Comparison of ENCODE assay signal across 10 mouse cellular contexts in the genomic region with DNA sequence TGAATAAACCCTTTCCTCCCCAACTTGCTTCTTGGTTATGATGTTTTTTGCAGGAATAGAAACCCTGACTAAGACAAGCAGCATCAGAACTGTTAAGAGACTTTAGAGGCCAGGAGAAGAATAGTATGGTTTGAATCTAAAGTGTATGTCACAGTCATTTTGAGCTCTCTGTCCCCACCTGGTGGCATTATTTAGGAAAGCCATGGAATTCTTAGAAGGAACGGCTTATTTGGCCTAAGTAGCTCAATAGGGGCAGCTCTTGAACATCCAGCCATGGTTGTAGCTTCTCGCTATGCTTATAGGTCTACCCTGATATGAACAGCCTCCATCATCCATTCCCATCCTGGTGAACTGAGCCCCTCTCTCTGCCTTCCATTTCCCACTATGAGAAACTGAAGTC. TPM values are rescaled to one million over a fixed set of nuclear protein-coding genes. Genes with fewer than 3 reads are reported as not detected.
A peak's percentile ranks its signal among the peaks of the same experiment; 100 is the strongest.
DNase-seq lines count a peak whose midpoint lies in the region; ATAC-seq and TF ChIP-seq lines count a peak whose summit lies in the region.
"Had no signal": no experiment of that assay in that cellular context is flagged by ENCODE, and none has a peak within 500 bp of the region (broad histone marks: within the 10 kb centered on the region; RNA-seq: fewer than 3 reads in every experiment).

No protein-coding gene starts in this region.

- H3K4me1 ChIP-seq in intestine, postnatal 0 days (replicated peaks; ENCODE audit: control insufficient read depth, insufficient read depth, low read length) = no peaks in the 10 kb centered on the region
- H3K4me1 ChIP-seq in intestine, embryonic 16.5 days (ENCODE audit: control insufficient read depth, insufficient read depth, low read length) = no peaks in the 10 kb centered on the region
- H3K4me1 ChIP-seq in embryonic facial prominence, embryonic 11.5 days (ENCODE audit: control insufficient read depth, insufficient read depth, low read length) = no peaks in the 10 kb centered on the region
- H3K4me1 ChIP-seq: limb, embryonic 13.5 days had no signal

- H3K27ac ChIP-seq in intestine, postnatal 0 days (ENCODE audit: low read depth, low read length) = no peak overlapping the region
- no peak overlapping the region for H3K27ac ChIP-seq in intestine, embryonic 16.5 days (ENCODE audit: low read length)
- no peak overlapping the region for H3K27ac ChIP-seq in embryonic facial prominence, embryonic 11.5 days (replicated peaks; ENCODE audit: low read depth, low read length)
- H3K27ac ChIP-seq: limb, embryonic 13.5 days had no signal

- H3K4me3 ChIP-seq in intestine, postnatal 0 days (ENCODE audit: low read depth, low read length) = no peak overlapping the region
- H3K4me3 ChIP-seq in intestine, embryonic 16.5 days (ENCODE audit: low read length) = no peak overlapping the region
- no peak overlapping the region for H3K4me3 ChIP-seq in C2C12 (ENCODE audit: insufficient read depth, poor library complexity, severe bottlenecking)
- H3K4me3 ChIP-seq in embryonic facial prominence, embryonic 11.5 days (ENCODE audit: low read depth, low read length) = no peak overlapping the region
- H3K4me3 ChIP-seq: limb, embryonic 13.5 days had no signal

- H3K79me2 ChIP-seq in C2C12 (ENCODE audit: control insufficient read depth, insufficient read depth) = no peaks in the 10 kb centered on the region

- H3K79me3 ChIP-seq in C2C12 (ENCODE audit: low read depth) = no peaks in the 10 kb centered on the region

- DNase-seq in Muller cell, postnatal 12 days (ENCODE audit: inconsistent ontology term) = peak; percentile 41
- DNase-seq in embryonic facial prominence, embryonic 11.5 days (ENCODE audit: low spot score) = peak; percentile 79
- peak; percentile 39 for DNase-seq in lung, postnatal 14 days
- no peak for DNase-seq in gastrocnemius, postnatal 36 days
- no peak for DNase-seq in thymus, adult 18-20 months

- no peaks in the 10 kb centered on the region for H3K9me3 ChIP-seq in intestine, postnatal 0 days (ENCODE audit: control insufficient read depth)
- H3K9me3 ChIP-seq in intestine, embryonic 16.5 days (ENCODE audit: control insufficient read depth, low read length) = no peaks in the 10 kb centered on the region
- H3K9me3 ChIP-seq in embryonic facial prominence, embryonic 11.5 days (replicated peaks; ENCODE audit: control insufficient read depth, low read length) = no peaks in the 10 kb centered on the region
- H3K9me3 ChIP-seq: limb, embryonic 13.5 days had no signal

- ATAC-seq in intestine, postnatal 0 days = no peak
- no peak for ATAC-seq in intestine, embryonic 16.5 days
- ATAC-seq in embryonic facial prominence, embryonic 11.5 days (replicated peaks; ENCODE audit: insufficient number of reproducible peaks, low FRiP score, low TSS enrichment, low read depth) = no peak

- intact Hi-C loops in gastrocnemius, postnatal 36 days (cut with DNase I) = no loop called here

- no peak overlapping the region for H3K4me2 ChIP-seq in intestine, postnatal 0 days (replicated peaks; ENCODE audit: low read depth)
- no peak overlapping the region for H3K4me2 ChIP-seq in intestine, embryonic 16.5 days (ENCODE audit: low read depth, low read length)
- no peak overlapping the region for H3K4me2 ChIP-seq in embryonic facial prominence, embryonic 11.5 days (ENCODE audit: low read depth, low read length)
- H3K4me2 ChIP-seq: limb, embryonic 13.5 days had no signal

- WGBS in intestine, postnatal 0 days = 42% methylated on average over 2 of the region's 2 CpGs
- 50% methylated on average over 2 of the region's 2 CpGs for WGBS in intestine, embryonic 16.5 days
- WGBS in embryonic facial prominence, embryonic 11.5 days = 51% methylated on average over 2 of the region's 2 CpGs

- no peak overlapping the region for H3ac ChIP-seq in C2C12 (ENCODE audit: control insufficient read depth, insufficient read length, low read depth)

- H3K36me3 ChIP-seq in intestine, postnatal 0 days (ENCODE audit: control insufficient read depth, insufficient read depth) = no peaks in the 10 kb centered on the region
- no peaks in the 10 kb centered on the region for H3K36me3 ChIP-seq in intestine, embryonic 16.5 days (ENCODE audit: control insufficient read depth, insufficient read depth, low read length)
- H3K36me3 ChIP-seq in C2C12 (ENCODE audit: control insufficient read depth, insufficient read depth) = no peaks in the 10 kb centered on the region
- no peaks in the 10 kb centered on the region for H3K36me3 ChIP-seq in embryonic facial prominence, embryonic 11.5 days (replicated peaks; ENCODE audit: control insufficient read depth, insufficient read depth, low read depth, low read length)
- H3K36me3 ChIP-seq: limb, embryonic 13.5 days had no signal

- no peak overlapping the region for H3K9ac ChIP-seq in intestine, postnatal 0 days (ENCODE audit: low read depth, low read length)
- H3K9ac ChIP-seq in intestine, embryonic 16.5 days (ENCODE audit: low read depth, low read length) = no peak overlapping the region
- H3K9ac ChIP-seq in embryonic facial prominence, embryonic 11.5 days (replicated peaks; ENCODE audit: low read length) = no peak overlapping the region
- H3K9ac ChIP-seq: limb, embryonic 13.5 days had no signal

- H3K27me3 ChIP-seq in intestine, postnatal 0 days (replicated peaks; ENCODE audit: control insufficient read depth, insufficient read depth, low read length) = no peaks in the 10 kb centered on the region
- no peaks in the 10 kb centered on the region for H3K27me3 ChIP-seq in intestine, embryonic 16.5 days (replicated peaks; ENCODE audit: control insufficient read depth, insufficient read depth, low read length)
- H3K27me3 ChIP-seq in C2C12 (ENCODE audit: control insufficient read depth, insufficient read depth, insufficient read length) = no peaks in the 10 kb centered on the region
- no peaks in the 10 kb centered on the region for H3K27me3 ChIP-seq in embryonic facial prominence, embryonic 11.5 days (ENCODE audit: control insufficient read depth, insufficient read depth, low read length)
- H3K27me3 ChIP-seq: limb, embryonic 13.5 days had no signal

- peak; percentile 72 for TF ChIP-seq CTCF in intestine, postnatal 0 days (IDR thresholded peaks at IDR 0.05; ENCODE audit: low read depth)
- TF ChIP-seq CTCF in C2C12 (IDR thresholded peaks at IDR 0.05; ENCODE audit: control insufficient read depth, insufficient read depth, insufficient read length) = peak; percentile 8

TF ChIP-seq in C2C12, 6 proteins besides CTCF, POLR2A, EP300 and RAD21:
- TF ChIP-seq MYOD1 (IDR thresholded peaks at IDR 0.05; ENCODE audit: control insufficient read depth, insufficient read length, low read depth) (no peak), MYOG (IDR thresholded peaks at IDR 0.05; ENCODE audit: control insufficient read depth, extremely low read depth, insufficient read length) (no peak), FOSL1 (IDR thresholded peaks at IDR 0.05; ENCODE audit: insufficient read depth, low read length, poor library complexity, severe bottlenecking) (no peak), USF1 (IDR thresholded peaks at IDR 0.05; ENCODE audit: low read depth) (no peak), MAX (IDR thresholded peaks at IDR 0.05) (no peak), CEBPB (IDR thresholded peaks at IDR 0.05; ENCODE audit: low read depth) (no peak)

RNA-seq across cellular contexts. Expression of gene Prdx6b, which starts 17.1 kb away (rescaled TPM):
- polyA plus RNA-seq in intestine, postnatal 0 days (2015; fragmentation: Nextera tagmentation; extraction: Ambion mirVana) = not detected in 2 replicates
- not detected in 2 replicates for polyA plus RNA-seq in intestine, embryonic 16.5 days (2015; fragmentation: Nextera tagmentation; extraction: Ambion mirVana)
- polyA plus RNA-seq in C2C12 (2012; fragmentation: generic; extraction: Trizol) = not detected
- not detected in 2 replicates for polyA plus RNA-seq in embryonic facial prominence, embryonic 11.5 days (2014; fragmentation: Nextera tagmentation; extraction: Ambion mirVana)
- total RNA-seq in gastrocnemius, postnatal 36 days (2021) = not detected
- polyA plus RNA-seq: limb, embryonic 13.5 days; stomach, embryonic 14.5 days had no signal

RNA-seq across cellular contexts. Expression of gene Dnajc10, which starts 40.1 kb away (rescaled TPM):
- 22.9 and 26.1 TPM in 2 replicates for polyA plus RNA-seq in intestine, postnatal 0 days (2015; fragmentation: Nextera tagmentation; extraction: Ambion mirVana)
- 48.2 and 50.9 TPM in 2 replicates for polyA plus RNA-seq in intestine, embryonic 16.5 days (2015; fragmentation: Nextera tagmentation; extraction: Ambion mirVana)
- 36.5 TPM for polyA plus RNA-seq in C2C12 (2012; fragmentation: generic; extraction: Trizol)
- 106 and 114 TPM in 2 replicates for polyA plus RNA-seq in embryonic facial prominence, embryonic 11.5 days (2014; fragmentation: Nextera tagmentation; extraction: Ambion mirVana)
- total RNA-seq in gastrocnemius, postnatal 36 days (2021) = 10 to 100 TPM; 19.8 to 21.3 TPM

Comparison
In these comparisons a context has a peak if more than half of its experiments do, and no peak if none do; other contexts are left out.
1. DNase-seq: peak in Muller cell, postnatal 12 days (single experiment), embryonic facial prominence, embryonic 11.5 days (single experiment) and lung, postnatal 14 days (single experiment); none in gastrocnemius, postnatal 36 days (0 of 2) and thymus, adult 18-20 months (0 of 2).